Mouse (Mus musculus): ENCODE measurements around the gene Myg1. TPM values are rescaled to one million over a fixed set of nuclear protein-coding genes. Genes with fewer than 3 reads are reported as not detected.
A peak's percentile ranks its signal among the peaks of the same experiment; 100 is the strongest.

The Myg1 gene
- polyA plus RNA-seq, 1 experiment, result 43.6 TPM

GRCm38 (mm10) chr15:102362648-102363047, 31.1 kb downstream of the Myg1 start:
- H3K4me3 ChIP-seq (replicated peaks; ENCODE audit: control insufficient read depth, low read depth, low read length), result no peak overlapping the region

GRCm38 (mm10) chr15:102364678-102365077, 33.2 kb downstream of the Myg1 start:
- H3K4me3 ChIP-seq (replicated peaks; ENCODE audit: control insufficient read depth, low read depth, low read length), result no peak overlapping the region
- no peaks in the 10 kb centered on the region; the same call in 1 of the 2 replicates for H3K4me1 ChIP-seq (ENCODE audit: control insufficient read depth, insufficient read depth, low read length)
- TF ChIP-seq CTCF (IDR thresholded peaks at IDR 0.05; ENCODE audit: control insufficient read depth, insufficient read depth, low read length), result no peak
- no peak for TF ChIP-seq POLR2A (IDR thresholded peaks at IDR 0.05; ENCODE audit: borderline replicate concordance, control insufficient read depth, low read depth, low read length)
- no peak overlapping the region for H3K27ac ChIP-seq (ENCODE audit: control insufficient read depth, insufficient read depth, low read depth, low read length, poor library complexity)
- WGBS, result 88% methylated on average over 1 of the region's 1 CpGs

More at GRCm38 (mm10) chr15:102362648-102363047, 31.1 kb downstream of the Myg1 start:
- Histone ChIP-seq H3K4me1 (ENCODE audit: control insufficient read depth, insufficient read depth, low read length) (no peaks in the 10 kb centered on the region; the same call in 1 of the 2 replicates), H3K27ac (ENCODE audit: control insufficient read depth, insufficient read depth, low read depth, low read length, poor library complexity) (no peak overlapping the region)
- TF ChIP-seq CTCF (IDR thresholded peaks at IDR 0.05; ENCODE audit: control insufficient read depth, insufficient read depth, low read length) (no peak), POLR2A (IDR thresholded peaks at IDR 0.05; ENCODE audit: borderline replicate concordance, control insufficient read depth, low read depth, low read length) (no peak)
- 12% methylated on average over 14 of the region's 14 CpGs for WGBS

GRCm38 (mm10) chr15:102366238-102366637, 34.7 kb downstream of the Myg1 start:
- Histone ChIP-seq H3K4me1 (ENCODE audit: control insufficient read depth, insufficient read depth, low read length) (no peaks in the 10 kb centered on the region; the same call in 1 of the 2 replicates), H3K4me3 (replicated peaks; ENCODE audit: control insufficient read depth, low read depth, low read length) (no peak overlapping the region), H3K27ac (ENCODE audit: control insufficient read depth, insufficient read depth, low read depth, low read length, poor library complexity) (no peak overlapping the region)
- no peak for TF ChIP-seq CTCF (IDR thresholded peaks at IDR 0.05; ENCODE audit: control insufficient read depth, insufficient read depth, low read length)
- TF ChIP-seq POLR2A (IDR thresholded peaks at IDR 0.05; ENCODE audit: borderline replicate concordance, control insufficient read depth, low read depth, low read length), result no peak
- 54% methylated on average over 7 of the region's 7 CpGs for WGBS

- WGBS, result 9% methylated on average over 15 of the region's 15 CpGs
- H3K27ac ChIP-seq (ENCODE audit: control insufficient read depth, insufficient read depth, low read depth, low read length, poor library complexity), result no peak within 1 kb of the TSS
- no peak for TF ChIP-seq POLR2A (IDR thresholded peaks at IDR 0.05; ENCODE audit: borderline replicate concordance, control insufficient read depth, low read depth, low read length)
- TF ChIP-seq CTCF (IDR thresholded peaks at IDR 0.05; ENCODE audit: control insufficient read depth, insufficient read depth, low read length), result no peak
- no peaks in the 10 kb centered on the region; the same call in 1 of the 2 replicates for H3K4me1 ChIP-seq (ENCODE audit: control insufficient read depth, insufficient read depth, low read length)
- no peak within 1 kb of the TSS for H3K4me3 ChIP-seq (replicated peaks; ENCODE audit: control insufficient read depth, low read depth, low read length)
Observed at GRCm38 (mm10) chr15:102366733-102367344, 35.3 kb downstream of the Myg1 start, which contains the start of gene Sp7. Gene Sp7 (minus strand): TSS chr15:102367182.

GRCm38 (mm10) chr15:102369972-102370371, 38.5 kb downstream of the Myg1 start:
- Histone ChIP-seq H3K4me3 (replicated peaks; ENCODE audit: control insufficient read depth, low read depth, low read length) (no peak overlapping the region), H3K27ac (ENCODE audit: control insufficient read depth, insufficient read depth, low read depth, low read length, poor library complexity) (no peak overlapping the region), H3K4me1 (ENCODE audit: control insufficient read depth, insufficient read depth, low read length) (no peaks in the 10 kb centered on the region; the same call in 1 of the 2 replicates)
- no peak for TF ChIP-seq CTCF (IDR thresholded peaks at IDR 0.05; ENCODE audit: control insufficient read depth, insufficient read depth, low read length)
- TF ChIP-seq POLR2A (IDR thresholded peaks at IDR 0.05; ENCODE audit: borderline replicate concordance, control insufficient read depth, low read depth, low read length), result no peak
- 26% methylated on average over 13 of the region's 13 CpGs for WGBS

- Histone ChIP-seq H3K4me3 (replicated peaks; ENCODE audit: control insufficient read depth, low read depth, low read length) (no peak overlapping the region), H3K27ac (ENCODE audit: control insufficient read depth, insufficient read depth, low read depth, low read length, poor library complexity) (no peak overlapping the region), H3K4me1 (ENCODE audit: control insufficient read depth, insufficient read depth, low read length) (no peaks in the 10 kb centered on the region; the same call in 1 of the 2 replicates)
- WGBS, result 61% methylated on average over 10 of the region's 10 CpGs
- TF ChIP-seq CTCF (IDR thresholded peaks at IDR 0.05; ENCODE audit: control insufficient read depth, insufficient read depth, low read length), result no peak
- no peak for TF ChIP-seq POLR2A (IDR thresholded peaks at IDR 0.05; ENCODE audit: borderline replicate concordance, control insufficient read depth, low read depth, low read length)
Observed at GRCm38 (mm10) chr15:102370727-102371126, 39.2 kb downstream of the Myg1 start.

- Histone ChIP-seq H3K27ac (ENCODE audit: control insufficient read depth, insufficient read depth, low read depth, low read length, poor library complexity) (peak overlapping the region; percentile 13; the same call in 1 of the 2 replicates), H3K4me3 (replicated peaks; ENCODE audit: control insufficient read depth, low read depth, low read length) (peak overlapping the region; percentile 42), H3K4me1 (ENCODE audit: control insufficient read depth, insufficient read depth, low read length) (peaks cover 3% of the 10 kb centered on the region; the same call in 1 of the 2 replicates)
- TF ChIP-seq CTCF (IDR thresholded peaks at IDR 0.05; ENCODE audit: control insufficient read depth, insufficient read depth, low read length) (no peak), POLR2A (IDR thresholded peaks at IDR 0.05; ENCODE audit: borderline replicate concordance, control insufficient read depth, low read depth, low read length) (peak; percentile 42; the same call in 1 of the 2 replicates)
- 5% methylated on average over 43 of the region's 43 CpGs for WGBS
Observed at GRCm38 (mm10) chr15:102376453-102377162, 45.1 kb downstream of the Myg1 start.

GRCm38 (mm10) chr15:102377163-102377543, 45.6 kb downstream of the Myg1 start:
- TF ChIP-seq POLR2A (IDR thresholded peaks at IDR 0.05; ENCODE audit: borderline replicate concordance, control insufficient read depth, low read depth, low read length) (no peak), CTCF (IDR thresholded peaks at IDR 0.05; ENCODE audit: control insufficient read depth, insufficient read depth, low read length) (peak; percentile 88)
- WGBS, result 0% methylated on average over 7 of the region's 7 CpGs
- Histone ChIP-seq H3K4me3 (replicated peaks; ENCODE audit: control insufficient read depth, low read depth, low read length) (peak overlapping the region; percentile 42), H3K4me1 (ENCODE audit: control insufficient read depth, insufficient read depth, low read length) (peaks cover 3% of the 10 kb centered on the region; the same call in 1 of the 2 replicates), H3K27ac (ENCODE audit: control insufficient read depth, insufficient read depth, low read depth, low read length, poor library complexity) (peak overlapping the region; percentile 13; the same call in 1 of the 2 replicates)
